Mouse (Mus musculus) midbrain, embryonic 14.5 days (tissue): ENCODE measurements around the gene Tead4. TPM values are rescaled to one million over a fixed set of nuclear protein-coding genes. Genes with fewer than 3 reads are reported as not detected.

Source experiments
- ATAC-seq: fragments of 200-750 bp; cut with Nextera tagmentation; 2 replicates; pipeline ENCODE4 v1.8.0; 2017; ENCODE audit warnings: moderate number of reproducible peaks, moderate library complexity; ENCODE audit not compliant: low FRiP score, low TSS enrichment
- DNase-seq: peaks from one replicate; pipeline ENCODE4 v3.0.0-alpha.2; 2015
- H3K27ac ChIP-seq: fragments of 300-500 bp; sonication (generic); replicated peaks from 2 replicates; pipeline ENCODE4 v1.5.1; 2014; ENCODE audit warnings: mild to moderate bottlenecking, low read depth, low read length, moderate library complexity
- H3K27me3 ChIP-seq: fragments of 300-500 bp; sonication (generic); 2 replicates; pipeline ENCODE4 v1.6.1; 2014; ENCODE audit warnings: low read length, control low read depth, mixed read lengths; ENCODE audit not compliant: control insufficient read depth, insufficient read depth
- H3K36me3 ChIP-seq: fragments of 300-500 bp; sonication (generic); 2 replicates; pipeline ENCODE4 v1.6.1; 2014; ENCODE audit warnings: low read length, control low read depth; ENCODE audit not compliant: control insufficient read depth, insufficient read depth
- H3K4me1 ChIP-seq: fragments of 300-500 bp; sonication (generic); 2 replicates; pipeline ENCODE4 v1.6.1; 2014; ENCODE audit warnings: mild to moderate bottlenecking, antibody characterized with exemption, low read length, control low read depth; ENCODE audit not compliant: control insufficient read depth, insufficient read depth
- H3K4me2 ChIP-seq: fragments of 300-500 bp; sonication (generic); 2 replicates; pipeline ENCODE4 v1.6.1; 2014; ENCODE audit warnings: mild to moderate bottlenecking, low read length, moderate library complexity
- H3K4me3 ChIP-seq: fragments of 300-500 bp; sonication (generic); replicated peaks from 2 replicates; pipeline ENCODE4 v1.5.1; 2014; ENCODE audit warnings: low read depth, low read length
- H3K9ac ChIP-seq: fragments of 300-500 bp; sonication (generic); replicated peaks from 2 replicates; pipeline ENCODE4 v1.6.1; 2014; ENCODE audit warnings: mild to moderate bottlenecking, low read length, moderate library complexity
- H3K9me3 ChIP-seq: fragments of 300-500 bp; sonication (generic); 2 replicates; pipeline ENCODE4 v1.6.1; 2016; ENCODE audit warnings: low read length, control low read depth, mixed read lengths; ENCODE audit not compliant: control insufficient read depth
- WGBS: fragments of 180-500 bp; shearing (Covaris S2); extraction: QIAGEN DNeasy Blood & Tissue Kit; methylation state at CpG from one replicate; pipeline ENCODE4 v1.1.7; 2014; 5-methylcytosine and 5-hydroxymethylcytosine counted together
- polyA plus RNA-seq: library from polyadenylated mRNA; unstranded; fragments of >200 nt; fragmentation: Nextera tagmentation; extraction: Ambion mirVana; gene quantifications from 2 replicates; pipeline ENCODE4 v1.2.1, GENCODE M21; 2014

Gene Tead4
- polyA plus RNA-seq, 1 experiment from 2014 or later: 0.55 TPM

DNA sequence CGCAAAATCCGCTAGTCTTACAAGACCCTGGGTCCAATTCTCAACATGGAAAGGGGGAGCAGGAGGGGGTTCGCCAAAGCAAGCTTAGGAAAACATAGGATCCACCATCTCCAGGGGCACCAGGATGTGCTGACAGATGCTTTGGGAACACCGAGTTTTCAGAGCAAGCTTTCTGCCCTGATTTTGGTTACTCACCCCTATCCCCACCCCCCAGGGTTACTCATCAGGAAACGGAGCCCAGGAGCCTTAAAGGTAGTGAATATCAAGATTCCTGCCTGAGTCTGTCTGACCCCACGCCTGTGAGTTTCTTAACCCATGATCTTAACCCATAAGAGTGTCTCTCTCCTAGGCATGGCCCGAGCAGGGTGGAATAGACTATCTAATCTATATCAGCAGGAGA is 2.4 kb downstream of the Tead4 start:
- H3K9ac ChIP-seq: no peak overlapping the region
- no peak overlapping the region for H3K4me2 ChIP-seq
- H3K4me1 ChIP-seq: peaks cover 8% of the 10 kb centered on the region; the same call in 1 of the 2 replicates
- WGBS: 52% methylated on average over 7 of the region's 7 CpGs
- no peak for ATAC-seq
- no peak overlapping the region for H3K27ac ChIP-seq
- DNase-seq: no peak
- H3K9me3 ChIP-seq: no peaks in the 10 kb centered on the region
- no peaks in the 10 kb centered on the region for H3K36me3 ChIP-seq
- H3K4me3 ChIP-seq: no peak overlapping the region
- H3K27me3 ChIP-seq: peaks cover 46% of the 10 kb centered on the region

DNA sequence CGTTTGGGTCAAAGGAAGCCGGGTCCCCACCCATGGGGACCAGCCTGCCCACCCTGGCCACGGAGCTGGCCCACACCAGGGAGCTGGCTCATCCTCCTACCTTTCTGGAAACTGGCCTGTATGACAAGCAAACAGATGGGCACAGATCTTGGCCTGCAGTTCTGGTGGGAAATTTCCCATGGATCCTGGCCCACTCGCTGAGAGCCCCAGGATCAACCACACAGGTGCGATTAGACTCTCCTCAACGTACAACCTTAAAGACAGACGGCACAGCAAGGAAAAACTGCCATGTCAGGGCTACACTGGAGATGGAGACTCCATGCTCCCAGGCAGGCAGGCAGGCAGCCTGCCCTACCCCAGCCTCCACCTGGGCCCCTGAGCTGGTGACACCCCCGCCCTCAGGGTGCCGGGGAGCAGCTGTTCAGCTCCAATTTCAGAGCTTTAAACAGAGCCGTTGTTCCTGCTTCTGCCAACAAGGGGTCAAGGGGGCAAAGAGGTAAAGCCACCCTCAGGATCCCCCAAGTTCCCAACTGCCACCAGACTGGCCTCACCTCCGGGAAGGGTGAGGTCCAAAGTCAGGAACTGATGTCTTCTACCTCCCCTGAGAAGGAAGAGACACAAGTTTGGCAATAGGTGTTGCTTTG is 3.8 kb downstream of the Tead4 start:
- Histone ChIP-seq H3K36me3 (no peaks in the 10 kb centered on the region), H3K27ac (no peak overlapping the region), H3K9ac (no peak overlapping the region), H3K4me2 (no peak overlapping the region), H3K9me3 (no peaks in the 10 kb centered on the region), H3K4me3 (no peak overlapping the region), H3K27me3 (peaks cover 41% of the 10 kb centered on the region), H3K4me1 (peaks cover 8% of the 10 kb centered on the region; the same call in 1 of the 2 replicates)
- no peak for ATAC-seq
- no peak for DNase-seq
- WGBS: 42% methylated on average over 11 of the region's 11 CpGs

DNA sequence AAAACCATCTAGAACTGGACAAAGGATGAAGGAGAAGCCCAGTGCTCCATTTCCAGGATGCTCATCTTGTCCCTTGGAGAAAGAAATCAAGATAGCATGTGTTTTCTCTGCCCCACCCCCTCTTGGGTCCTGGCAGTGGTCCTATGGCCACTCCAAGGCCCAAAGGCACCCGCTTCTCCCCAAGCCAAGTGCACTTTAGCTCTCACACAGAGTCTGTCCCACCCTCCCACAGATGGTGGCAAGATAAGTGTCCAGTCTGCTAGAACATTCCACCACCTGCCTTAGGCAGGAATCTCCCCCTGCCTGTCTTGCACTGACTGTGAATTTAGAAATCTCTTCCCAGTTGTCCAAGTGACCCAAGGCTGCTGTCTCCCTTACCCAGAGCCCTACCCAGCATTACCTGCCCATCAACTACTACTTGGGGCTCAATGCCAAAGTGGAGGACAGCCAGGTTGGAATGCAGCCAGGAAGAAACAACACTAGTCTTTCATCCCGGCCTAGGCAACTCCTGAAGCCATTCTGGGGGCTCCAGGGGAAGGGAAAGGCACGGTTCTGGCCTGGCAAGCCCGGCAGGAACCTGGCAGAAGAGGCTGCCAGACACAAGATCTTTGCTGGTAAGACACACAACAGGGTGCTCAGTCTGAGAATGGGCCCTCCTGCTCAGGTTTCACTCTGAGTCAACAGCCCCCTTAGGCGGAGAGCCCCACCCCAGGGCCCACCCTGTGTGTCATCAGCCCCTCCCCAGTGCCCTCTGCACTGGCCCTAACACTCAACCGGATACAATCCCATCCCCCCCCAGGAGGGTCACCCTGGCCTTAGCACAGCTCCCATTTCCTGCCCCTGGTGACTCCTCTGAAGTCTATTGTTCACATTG is 4.5 kb downstream of the Tead4 start:
- WGBS: 51% methylated on average over 6 of the region's 6 CpGs
- Histone ChIP-seq H3K9ac (no peak overlapping the region), H3K27me3 (peaks cover 33% of the 10 kb centered on the region), H3K4me3 (no peak overlapping the region), H3K9me3 (no peaks in the 10 kb centered on the region), H3K36me3 (no peaks in the 10 kb centered on the region), H3K27ac (no peak overlapping the region), H3K4me1 (peaks cover 8% of the 10 kb centered on the region; the same call in 1 of the 2 replicates), H3K4me2 (no peak overlapping the region)
- peak; percentile 42 for DNase-seq
- ATAC-seq: no peak; the same call in 1 of the 2 replicates

DNA sequence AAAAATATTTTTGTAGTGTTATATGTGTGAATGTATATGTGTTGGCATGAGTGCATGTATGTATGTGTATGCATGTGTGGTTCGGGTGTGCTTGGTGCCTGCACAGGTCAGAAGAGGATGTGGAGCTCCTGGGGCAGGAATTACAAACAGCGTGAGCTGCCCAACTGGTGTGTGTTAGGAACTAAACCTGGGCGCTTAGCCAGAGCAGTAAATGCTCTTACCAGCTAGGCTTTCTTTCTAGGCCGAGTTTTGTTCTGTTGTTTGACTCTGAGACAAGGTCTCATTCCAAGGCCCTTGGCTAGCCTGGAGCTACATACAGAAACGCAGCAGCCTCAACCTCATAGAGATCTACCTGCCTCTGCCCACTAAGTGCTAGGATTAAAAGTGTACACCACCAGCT is 9.3 kb downstream of the Tead4 start:
- Histone ChIP-seq H3K4me2 (no peak overlapping the region), H3K9me3 (no peaks in the 10 kb centered on the region), H3K36me3 (no peaks in the 10 kb centered on the region), H3K4me1 (no peaks in the 10 kb centered on the region), H3K4me3 (no peak overlapping the region), H3K9ac (no peak overlapping the region), H3K27me3 (no peaks in the 10 kb centered on the region; the same call in 1 of the 2 replicates), H3K27ac (no peak overlapping the region)
- no peak for ATAC-seq
- no peak for DNase-seq
- WGBS: 83% methylated on average over 5 of the region's 5 CpGs

DNA sequence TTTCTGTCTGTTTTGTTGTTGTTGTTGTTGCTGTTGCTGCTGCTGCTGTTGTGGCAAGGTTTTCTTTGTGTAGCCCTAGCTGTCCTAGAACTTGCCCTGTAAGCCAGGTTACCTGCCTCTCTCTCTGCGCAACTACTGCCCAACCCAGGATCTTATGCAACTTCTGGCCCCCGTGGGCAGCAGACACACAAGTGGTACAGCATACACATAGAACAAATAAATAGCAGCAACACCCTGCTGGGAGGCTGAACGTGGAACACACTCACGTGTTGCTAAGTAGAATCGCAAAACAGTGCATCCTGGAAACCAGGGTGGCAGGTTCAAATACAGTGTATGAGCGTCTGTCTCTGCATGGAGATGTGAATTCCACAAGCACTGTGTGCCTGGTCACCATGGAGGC is 11.9 kb downstream of the Tead4 start:
- H3K9ac ChIP-seq: no peak overlapping the region
- ATAC-seq (no peak), DNase-seq (no peak)
- no peaks in the 10 kb centered on the region for H3K9me3 ChIP-seq
- WGBS: 83% methylated on average over 6 of the region's 6 CpGs
- no peaks in the 10 kb centered on the region; the same call in 1 of the 2 replicates for H3K27me3 ChIP-seq
- H3K4me1 ChIP-seq: no peaks in the 10 kb centered on the region
- H3K4me2 ChIP-seq: no peak overlapping the region
- H3K36me3 ChIP-seq: no peaks in the 10 kb centered on the region
- H3K4me3 ChIP-seq: no peak overlapping the region
- no peak overlapping the region for H3K27ac ChIP-seq

DNA sequence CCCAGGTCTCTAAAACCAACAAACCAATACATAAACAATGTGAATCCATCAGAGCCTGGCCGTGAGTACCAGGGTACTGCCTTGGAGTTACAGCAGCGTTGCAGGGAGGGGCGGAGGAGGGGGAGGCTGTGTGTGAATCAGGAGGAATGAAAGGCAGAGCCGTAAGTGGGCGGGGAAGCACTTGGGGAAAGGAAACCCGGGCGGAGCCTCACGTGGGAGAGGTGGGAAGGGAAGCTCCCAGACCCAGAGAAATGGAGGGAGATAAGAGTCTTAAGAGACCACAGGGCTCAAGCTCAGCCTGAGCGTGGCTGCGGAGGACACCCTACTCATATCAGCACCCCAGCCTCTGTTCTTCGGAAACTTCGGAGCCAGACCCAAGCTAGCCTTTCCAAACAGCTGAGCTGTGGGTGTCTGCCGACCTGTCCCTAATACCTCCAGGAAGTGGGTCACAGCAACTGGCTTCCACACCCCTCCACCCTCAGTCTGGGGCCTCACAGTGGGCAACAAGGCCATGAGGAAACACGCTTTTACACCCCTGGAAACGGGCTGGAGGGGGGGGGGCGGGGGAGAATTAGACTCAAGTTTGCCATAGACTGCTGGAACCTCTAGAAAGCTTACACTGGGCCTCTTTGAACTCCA is 14.7 kb downstream of the Tead4 start:
- no peaks in the 10 kb centered on the region; the same call in 1 of the 2 replicates for H3K27me3 ChIP-seq
- no peaks in the 10 kb centered on the region for H3K36me3 ChIP-seq
- no peak overlapping the region for H3K27ac ChIP-seq
- no peak overlapping the region for H3K4me3 ChIP-seq
- WGBS: 14% methylated on average over 16 of the region's 16 CpGs
- H3K9ac ChIP-seq: no peak overlapping the region
- H3K9me3 ChIP-seq: no peaks in the 10 kb centered on the region
- H3K4me2 ChIP-seq: peak overlapping the region; percentile 29
- peak; percentile 45 for DNase-seq
- ATAC-seq: no peak
- no peaks in the 10 kb centered on the region for H3K4me1 ChIP-seq

DNA sequence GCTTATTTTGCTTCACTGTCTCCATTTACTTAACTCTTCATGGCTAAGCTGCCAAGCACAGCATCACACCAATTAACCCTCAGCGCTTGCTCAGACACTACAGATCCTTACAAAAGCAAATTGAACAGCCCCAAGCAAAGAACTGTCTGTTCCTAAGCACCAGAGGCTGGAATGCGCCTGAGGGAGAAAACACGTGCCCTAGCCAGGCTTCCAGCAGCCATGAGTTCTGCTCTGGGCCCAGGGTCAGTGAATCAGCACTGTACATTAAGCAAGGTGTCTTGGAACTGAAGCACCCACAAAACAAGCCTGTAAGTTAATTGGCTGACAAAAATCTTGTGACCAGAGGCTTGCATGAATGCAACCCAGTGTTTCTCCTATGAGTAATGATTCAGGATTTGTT is 18.5 kb downstream of the Tead4 start:
- no peak overlapping the region for H3K9ac ChIP-seq
- ATAC-seq (peak; percentile 31; the same call in 1 of the 2 replicates), DNase-seq (peak; percentile 71)
- H3K9me3 ChIP-seq: no peaks in the 10 kb centered on the region
- H3K4me2 ChIP-seq: no peak overlapping the region
- H3K27me3 ChIP-seq: no peaks in the 10 kb centered on the region
- WGBS: 10% methylated on average over 3 of the region's 3 CpGs
- H3K4me1 ChIP-seq: no peaks in the 10 kb centered on the region
- no peak overlapping the region for H3K4me3 ChIP-seq
- no peaks in the 10 kb centered on the region for H3K36me3 ChIP-seq
- 0 out of 2 replicates have a peak overlapping the region, but pooled peaks have one; percentile 42 for H3K27ac ChIP-seq

DNA sequence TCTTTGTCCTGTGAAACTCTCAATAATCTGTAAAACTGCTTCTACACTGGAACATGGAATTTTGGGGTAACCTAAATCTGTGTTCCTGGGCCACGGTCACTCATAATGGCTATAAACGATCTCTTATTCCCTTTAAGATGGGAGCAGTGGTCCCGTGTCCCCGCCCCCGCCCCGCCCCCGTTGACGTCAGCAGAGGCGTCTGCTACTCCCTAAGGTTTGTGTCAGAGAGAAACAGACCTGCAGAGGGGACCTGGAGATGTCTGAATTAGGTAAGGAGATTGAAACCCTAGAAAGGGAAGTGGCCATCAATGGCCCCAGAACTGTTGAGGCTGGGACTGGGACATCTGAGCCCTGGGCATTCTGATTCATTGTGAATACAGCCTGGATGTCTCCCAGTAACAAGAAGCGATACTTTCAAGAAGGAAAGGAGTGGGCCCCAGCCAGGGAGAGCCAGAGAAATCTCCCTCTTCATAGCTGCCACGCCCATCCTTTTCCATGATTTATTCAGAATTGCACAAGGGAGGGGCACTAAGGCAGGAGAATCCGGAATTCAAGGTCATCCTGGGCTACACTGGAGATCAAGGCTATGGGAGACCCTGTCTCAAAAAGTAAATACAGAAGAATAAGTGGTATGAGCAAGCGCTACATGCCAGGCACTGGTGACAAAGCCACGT is 20.0 kb downstream of the Tead4 start:
- H3K9me3 ChIP-seq: no peaks in the 10 kb centered on the region
- no peaks in the 10 kb centered on the region for H3K4me1 ChIP-seq
- ATAC-seq: no peak
- H3K4me2 ChIP-seq: no peak overlapping the region
- H3K36me3 ChIP-seq: no peaks in the 10 kb centered on the region
- H3K9ac ChIP-seq: no peak overlapping the region
- H3K4me3 ChIP-seq: no peak overlapping the region
- 59% methylated on average over 14 of the region's 14 CpGs for WGBS
- no peak overlapping the region for H3K27ac ChIP-seq
- DNase-seq: no peak
- H3K27me3 ChIP-seq: no peaks in the 10 kb centered on the region
